Mouse (Mus musculus): ENCODE results near the gene Rpp14. TPM values are rescaled to one million over a fixed set of nuclear protein-coding genes. Genes with fewer than 3 reads are reported as not detected.
"Not testable (repeated sequence)": the region's sequence is repeated elsewhere in the genome, so short reads cannot be mapped to it uniquely, and the experiment has no call there.

The Rpp14 gene
- polyA plus RNA-seq, 1 experiment from 2014 or later: 48.0 TPM

DNA sequence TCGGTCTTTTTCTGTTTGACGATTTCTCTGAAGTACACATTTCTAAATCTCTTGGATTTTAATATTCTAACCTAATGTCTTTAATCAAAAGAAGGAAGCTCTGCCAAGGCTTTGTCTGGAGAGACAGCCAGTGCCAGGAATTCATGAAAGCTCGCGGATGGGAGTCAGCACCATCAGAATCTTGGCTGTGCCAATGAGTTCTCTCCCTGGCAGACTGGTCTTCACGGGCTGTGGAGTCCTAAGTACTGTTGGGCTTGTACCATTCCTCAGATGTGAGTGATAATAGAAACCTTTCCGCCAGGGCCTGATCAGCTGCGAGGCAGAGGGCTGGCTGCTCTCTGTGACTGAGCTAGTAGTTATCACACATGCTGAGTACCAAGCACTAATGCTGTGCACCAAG is 43.0 kb downstream of the Rpp14 start:
- Histone ChIP-seq H3K4me1 (no peaks in the 10 kb centered on the region), H3K9me3 (no peaks in the 10 kb centered on the region), H3K9ac (no peak overlapping the region), H3K36me3 (peaks cover 25% of the 10 kb centered on the region; the same call in 1 of the 2 replicates), H3K4me2 (replicated peaks) (no peak overlapping the region), H3K27me3 (replicated peaks) (no peaks in the 10 kb centered on the region), H3K27ac (no peak overlapping the region), H3K4me3 (no peak overlapping the region)
- WGBS: 93% methylated on average over 7 of the region's 7 CpGs
- no peak for ATAC-seq (ENCODE audit: low FRiP score, low read depth)

DNA sequence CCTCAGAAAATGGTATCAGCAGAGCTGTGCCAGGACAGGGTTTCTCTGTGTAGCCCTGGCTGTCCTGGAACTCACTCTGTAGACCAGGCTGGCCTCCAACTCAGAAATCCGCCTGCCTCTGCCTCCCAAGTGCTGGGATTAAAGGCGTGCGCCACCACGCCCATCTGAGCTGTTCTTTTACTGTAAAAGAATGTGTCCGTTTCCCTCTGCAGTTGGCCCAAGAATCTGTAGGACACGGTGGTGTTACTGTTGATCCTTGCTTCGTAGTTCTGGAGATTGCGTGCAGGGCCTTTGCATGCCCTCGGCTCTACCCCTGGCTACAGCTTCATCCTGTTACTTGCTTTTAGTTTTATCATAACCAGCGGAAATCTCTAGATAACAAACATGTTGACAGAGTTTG is 43.4 kb downstream of the Rpp14 start:
- ATAC-seq (ENCODE audit: low FRiP score, low read depth); H3K27me3 ChIP-seq (replicated peaks); H3K4me1 ChIP-seq; H3K4me2 ChIP-seq (replicated peaks); H3K4me3 ChIP-seq; H3K9me3 ChIP-seq; H3K27ac ChIP-seq; H3K9ac ChIP-seq: not testable (repeated sequence)
- 95% methylated on average over 10 of the region's 10 CpGs for WGBS
- H3K36me3 ChIP-seq: peaks cover 25% of the 10 kb centered on the region; the same call in 1 of the 2 replicates

DNA sequence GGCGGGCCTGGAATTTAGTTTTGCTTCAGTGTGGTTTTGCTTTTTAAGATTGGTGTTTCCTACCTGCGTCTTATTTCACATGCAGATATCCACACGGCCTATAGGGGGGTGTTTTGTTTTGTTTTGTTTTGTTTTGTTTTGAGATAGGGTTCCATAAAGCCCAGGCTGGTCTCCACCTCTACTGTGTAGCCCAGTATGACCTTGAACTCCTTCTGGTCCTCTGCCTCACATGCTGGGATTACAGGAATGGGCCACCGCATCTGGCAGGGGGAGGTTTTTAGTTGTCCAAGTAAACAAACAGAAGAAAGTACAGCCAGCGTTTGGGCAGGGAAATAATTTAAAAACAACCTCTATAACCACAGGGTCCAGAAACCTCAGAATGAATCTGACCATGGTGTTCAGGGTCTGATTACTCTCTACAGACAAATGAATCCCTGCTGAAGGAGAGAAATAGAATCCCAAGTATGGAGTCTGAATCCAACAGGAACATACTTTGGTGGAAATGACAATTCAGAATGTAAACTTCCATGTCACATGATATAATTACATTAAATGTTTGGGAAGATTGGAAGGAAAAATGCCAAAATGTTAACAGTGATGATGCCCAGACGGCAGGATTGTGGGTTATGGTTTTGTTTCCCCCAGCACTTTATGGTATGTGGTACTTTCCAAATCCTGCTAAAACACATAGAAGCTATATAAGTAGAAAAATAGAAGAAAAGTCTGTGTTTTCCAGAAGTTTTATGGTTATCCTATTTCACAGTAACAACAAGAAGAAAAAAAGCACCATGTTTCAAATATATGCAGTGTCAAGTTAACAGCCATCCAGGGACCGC is 44.1 kb downstream of the Rpp14 start:
- 85% methylated on average over 7 of the region's 7 CpGs for WGBS
- H3K27ac ChIP-seq: no peak overlapping the region
- no peak overlapping the region for H3K9ac ChIP-seq
- H3K36me3 ChIP-seq: peaks cover 25% of the 10 kb centered on the region; the same call in 1 of the 2 replicates
- H3K9me3 ChIP-seq: no peaks in the 10 kb centered on the region
- no peak for ATAC-seq (ENCODE audit: low FRiP score, low read depth)
- H3K4me2 ChIP-seq (replicated peaks): no peak overlapping the region
- no peaks in the 10 kb centered on the region for H3K27me3 ChIP-seq (replicated peaks)
- H3K4me3 ChIP-seq: no peak overlapping the region
- H3K4me1 ChIP-seq: no peaks in the 10 kb centered on the region

DNA sequence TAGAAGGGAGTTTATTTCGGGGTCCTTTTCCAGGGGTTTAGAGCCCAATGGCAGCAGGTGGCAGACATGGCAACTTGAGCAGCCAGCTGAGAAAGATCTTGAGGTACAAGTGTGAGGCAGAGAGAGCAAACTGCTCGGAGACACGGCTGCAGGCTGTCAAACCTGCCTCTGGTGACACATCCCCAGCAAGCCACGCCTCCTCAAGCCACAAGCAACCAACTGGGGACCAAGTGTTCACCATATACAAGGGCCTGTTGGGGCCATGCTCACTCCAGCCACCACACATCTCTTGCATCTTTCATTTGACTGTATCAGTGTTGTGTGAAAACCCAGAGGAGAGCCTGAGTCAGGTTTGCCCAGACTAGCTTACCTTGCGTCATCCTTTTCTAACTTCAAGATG is 47.8 kb downstream of the Rpp14 start:
- ATAC-seq (ENCODE audit: low FRiP score, low read depth): no peak

DNA sequence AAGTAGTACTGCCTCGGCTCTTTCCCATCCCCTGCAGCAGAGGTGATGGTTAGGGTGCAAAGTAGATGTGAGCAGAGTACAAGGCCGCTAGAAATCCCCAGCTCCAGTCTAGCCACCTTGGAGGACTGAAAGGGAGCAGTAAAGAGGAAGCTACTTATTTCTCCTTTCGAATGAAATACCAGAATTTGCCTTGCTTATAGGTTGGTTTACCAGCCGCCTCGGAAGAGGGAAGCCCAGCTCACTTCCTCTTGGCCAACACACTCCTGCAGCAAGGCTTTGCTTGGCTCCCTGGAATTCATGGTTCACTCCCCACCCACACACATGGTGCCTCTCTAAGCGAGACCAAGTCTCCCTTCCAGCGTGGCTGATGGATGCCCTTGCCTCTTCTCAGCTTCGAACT is 52.6 kb downstream of the Rpp14 start:
- 86% methylated on average over 8 of the region's 8 CpGs for WGBS

More for the DNA sequence above, 47.8 kb downstream of the Rpp14 start:
- Histone ChIP-seq H3K27ac (no peak overlapping the region), H3K4me3 (no peak overlapping the region), H3K36me3 (peaks cover 33% of the 10 kb centered on the region; the same call in 1 of the 2 replicates), H3K9me3 (no peaks in the 10 kb centered on the region), H3K9ac (no peak overlapping the region), H3K27me3 (replicated peaks) (no peaks in the 10 kb centered on the region), H3K4me2 (replicated peaks) (no peak overlapping the region), H3K4me1 (no peaks in the 10 kb centered on the region)
- 81% methylated on average over 5 of the region's 5 CpGs for WGBS

DNA sequence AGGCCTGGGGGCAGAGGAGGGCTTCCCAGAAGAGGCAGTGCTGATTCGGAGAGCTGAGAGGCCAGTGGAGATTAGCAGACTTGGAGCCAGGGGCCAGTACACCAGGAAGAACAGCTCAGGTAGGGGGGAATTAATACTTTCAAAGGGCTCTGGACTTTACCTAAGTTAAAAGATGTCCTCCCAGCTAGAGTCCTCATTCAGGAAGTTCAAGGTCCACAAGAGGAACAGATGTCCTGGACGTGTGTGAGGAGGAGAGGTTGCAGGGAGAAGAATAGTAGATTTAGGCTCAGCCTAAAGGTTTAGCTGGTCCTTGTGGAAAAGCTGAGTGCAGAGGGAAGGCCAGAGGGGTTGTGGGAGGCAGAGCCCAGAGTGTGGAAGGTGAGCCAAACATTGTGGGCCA is 54.1 kb downstream of the Rpp14 start:
- peaks cover 10% of the 10 kb centered on the region; the same call in 1 of the 2 replicates for H3K36me3 ChIP-seq
- no peaks in the 10 kb centered on the region for H3K27me3 ChIP-seq (replicated peaks)
- WGBS: 83% methylated on average over 2 of the region's 2 CpGs
- ATAC-seq (ENCODE audit: low FRiP score, low read depth): no peak
- no peak overlapping the region for H3K27ac ChIP-seq
- H3K4me2 ChIP-seq (replicated peaks): no peak overlapping the region
- H3K4me3 ChIP-seq: no peak overlapping the region
- no peak overlapping the region for H3K9ac ChIP-seq
- H3K4me1 ChIP-seq: no peaks in the 10 kb centered on the region
- no peaks in the 10 kb centered on the region for H3K9me3 ChIP-seq

More for the DNA sequence above, 52.6 kb downstream of the Rpp14 start:
- H3K9ac ChIP-seq: no peak overlapping the region
- no peaks in the 10 kb centered on the region for H3K4me1 ChIP-seq
- H3K4me2 ChIP-seq (replicated peaks): no peak overlapping the region
- no peak overlapping the region for H3K4me3 ChIP-seq
- H3K27me3 ChIP-seq (replicated peaks): no peaks in the 10 kb centered on the region
- H3K9me3 ChIP-seq: no peaks in the 10 kb centered on the region
- H3K36me3 ChIP-seq: peaks cover 10% of the 10 kb centered on the region; the same call in 1 of the 2 replicates
- no peak for ATAC-seq (ENCODE audit: low FRiP score, low read depth)
- H3K27ac ChIP-seq: no peak overlapping the region

DNA sequence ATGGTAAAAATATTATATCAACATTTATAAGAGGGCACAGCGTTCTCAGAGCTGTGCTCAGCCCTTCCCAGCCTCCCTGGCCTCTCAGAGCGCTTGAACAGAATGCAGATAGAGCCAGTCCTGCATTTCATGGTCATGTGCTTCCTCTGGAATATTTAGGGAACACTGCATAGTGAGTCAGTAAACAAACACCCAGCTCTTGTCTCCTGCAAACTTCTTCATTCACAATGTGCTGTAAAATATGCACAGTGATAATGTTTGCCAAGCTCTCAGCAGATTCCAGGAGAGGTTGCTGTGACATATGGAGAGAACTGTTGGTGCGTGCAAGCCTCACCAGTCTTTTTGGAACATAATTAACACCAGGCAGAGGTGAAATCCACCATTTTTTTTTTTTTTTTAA is 55.0 kb downstream of the Rpp14 start:
- no peak for ATAC-seq (ENCODE audit: low FRiP score, low read depth)
- WGBS: 78% methylated on average over 3 of the region's 3 CpGs

DNA sequence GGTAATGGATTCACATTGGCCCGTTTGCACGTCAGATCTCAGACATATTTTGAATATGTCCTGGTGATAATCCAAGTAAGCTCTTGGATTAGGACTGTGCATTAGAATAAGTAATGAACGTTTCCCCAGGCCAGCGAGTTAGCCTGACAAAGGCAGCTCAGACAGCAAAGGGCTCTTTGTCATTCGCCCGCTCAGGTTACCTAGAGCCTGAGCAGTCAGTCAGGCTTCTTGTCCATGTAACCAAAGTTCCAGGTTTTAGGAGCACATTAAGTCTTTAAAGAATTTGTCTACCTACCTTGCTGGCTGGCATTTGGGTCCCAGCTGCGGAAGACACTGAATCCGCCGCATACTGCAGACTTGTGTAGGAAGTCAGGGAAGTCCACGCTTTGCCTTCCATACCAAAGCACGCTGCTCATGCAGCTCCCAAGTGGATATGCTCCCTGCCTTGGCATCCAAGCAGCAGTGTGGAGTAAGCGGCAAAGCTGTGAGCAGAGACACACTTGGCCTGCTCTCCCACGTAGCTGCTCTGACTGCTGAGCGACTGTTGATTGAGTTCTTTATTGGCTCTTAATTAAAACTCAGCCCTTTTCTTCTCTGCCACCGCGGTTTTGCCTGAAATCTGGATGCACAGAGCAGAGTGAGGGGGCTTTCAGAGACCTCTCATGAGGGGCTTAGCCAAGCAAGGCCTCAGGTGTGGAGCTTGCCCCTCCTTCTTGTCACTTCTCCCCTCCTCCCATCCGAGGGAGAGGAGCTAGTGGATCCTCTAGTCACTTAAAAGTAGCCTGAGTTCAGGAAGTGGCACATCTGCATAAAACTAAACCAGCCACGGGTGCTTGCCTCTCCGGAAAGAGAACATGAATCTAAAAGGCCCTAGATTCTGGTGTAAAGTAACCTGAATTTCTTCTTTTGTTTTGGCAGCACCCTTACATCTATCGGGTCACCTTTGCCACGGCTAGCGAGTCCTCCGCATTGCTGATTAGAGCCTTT is 59.9 kb downstream of the Rpp14 start:
- ATAC-seq (ENCODE audit: low FRiP score, low read depth): no peak
- H3K27ac ChIP-seq: no peak overlapping the region
- H3K9ac ChIP-seq: no peak overlapping the region
- WGBS: 64% methylated on average over 23 of the region's 23 CpGs
- H3K9me3 ChIP-seq: no peaks in the 10 kb centered on the region
- H3K36me3 ChIP-seq: peaks cover 40% of the 10 kb centered on the region
- no peak overlapping the region for H3K4me2 ChIP-seq (replicated peaks)
- no peaks in the 10 kb centered on the region for H3K4me1 ChIP-seq
- H3K27me3 ChIP-seq (replicated peaks): no peaks in the 10 kb centered on the region
- H3K4me3 ChIP-seq: no peak overlapping the region

More for the DNA sequence above, 55.0 kb downstream of the Rpp14 start:
- Histone ChIP-seq H3K27me3 (replicated peaks) (no peaks in the 10 kb centered on the region), H3K4me1 (no peaks in the 10 kb centered on the region), H3K4me3 (no peak overlapping the region), H3K4me2 (replicated peaks) (no peak overlapping the region), H3K27ac (no peak overlapping the region), H3K9me3 (no peaks in the 10 kb centered on the region), H3K9ac (no peak overlapping the region), H3K36me3 (peaks cover 16% of the 10 kb centered on the region; the same call in 1 of the 2 replicates)

DNA sequence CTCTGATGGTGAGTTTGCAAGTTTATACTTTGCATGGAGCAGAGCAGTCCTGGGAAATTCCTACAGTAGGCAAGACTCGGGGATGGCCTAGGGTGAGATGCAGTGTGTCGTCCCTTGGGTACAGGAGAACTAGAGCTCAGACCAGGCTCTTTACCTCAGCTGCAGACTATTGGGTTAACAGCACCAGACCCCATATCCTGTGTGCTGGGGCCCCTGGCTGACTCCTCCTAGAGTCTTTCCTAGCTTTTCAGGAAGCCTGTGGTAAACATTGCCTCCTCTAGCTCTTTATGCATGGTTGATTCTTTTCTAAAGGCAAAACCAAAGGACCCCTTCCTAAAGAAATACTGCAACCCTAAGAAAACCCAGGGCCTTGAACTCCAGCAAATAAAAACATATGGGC is 61.0 kb downstream of the Rpp14 start:
- H3K9me3 ChIP-seq: no peaks in the 10 kb centered on the region
- H3K9ac ChIP-seq: no peak overlapping the region
- no peak overlapping the region for H3K4me2 ChIP-seq (replicated peaks)
- no peak for ATAC-seq (ENCODE audit: low FRiP score, low read depth)
- H3K27me3 ChIP-seq (replicated peaks): no peaks in the 10 kb centered on the region
- H3K27ac ChIP-seq: no peak overlapping the region
- WGBS: 74% methylated on average over 2 of the region's 2 CpGs
- H3K4me1 ChIP-seq: no peaks in the 10 kb centered on the region
- no peak overlapping the region for H3K4me3 ChIP-seq
- H3K36me3 ChIP-seq: peaks cover 47% of the 10 kb centered on the region

Other genes starting within 250 kb of the Rpp14 start
- gene Gm45521, start 123.1 kb upstream of the Rpp14 start, polyA plus RNA-seq (2016; fragmentation: Nextera tagmentation; extraction: Ambion mirVana): not detected in 2 replicates
- 0.04 and 0.15 TPM in 2 replicates for gene Dnase1l3, start 85.8 kb upstream of the Rpp14 start, polyA plus RNA-seq (2016; fragmentation: Nextera tagmentation; extraction: Ambion mirVana)
- 20.0 and 20.1 TPM in 2 replicates for gene Abhd6, start 77.5 kb upstream of the Rpp14 start, polyA plus RNA-seq (2016; fragmentation: Nextera tagmentation; extraction: Ambion mirVana)
- gene Pxk, start 17.8 kb downstream of the Rpp14 start, polyA plus RNA-seq (2016; fragmentation: Nextera tagmentation; extraction: Ambion mirVana): 46.5 and 47.4 TPM in 2 replicates
- 220 and 238 TPM in 2 replicates for gene Pdhb, start 92.7 kb downstream of the Rpp14 start, polyA plus RNA-seq (2016; fragmentation: Nextera tagmentation; extraction: Ambion mirVana)
- gene Kctd6, start 133.8 kb downstream of the Rpp14 start, polyA plus RNA-seq (2016; fragmentation: Nextera tagmentation; extraction: Ambion mirVana): 16.5 and 17.5 TPM in 2 replicates
- gene Acox2, start 179.0 kb downstream of the Rpp14 start, polyA plus RNA-seq (2016; fragmentation: Nextera tagmentation; extraction: Ambion mirVana): 0.52 TPM in 1 of 2 replicates, not detected in the other
- 0.75 and 1.0 TPM in 2 replicates for gene Fam107a, start 237.7 kb downstream of the Rpp14 start, polyA plus RNA-seq (2016; fragmentation: Nextera tagmentation; extraction: Ambion mirVana)